In the genomic region with DNA sequence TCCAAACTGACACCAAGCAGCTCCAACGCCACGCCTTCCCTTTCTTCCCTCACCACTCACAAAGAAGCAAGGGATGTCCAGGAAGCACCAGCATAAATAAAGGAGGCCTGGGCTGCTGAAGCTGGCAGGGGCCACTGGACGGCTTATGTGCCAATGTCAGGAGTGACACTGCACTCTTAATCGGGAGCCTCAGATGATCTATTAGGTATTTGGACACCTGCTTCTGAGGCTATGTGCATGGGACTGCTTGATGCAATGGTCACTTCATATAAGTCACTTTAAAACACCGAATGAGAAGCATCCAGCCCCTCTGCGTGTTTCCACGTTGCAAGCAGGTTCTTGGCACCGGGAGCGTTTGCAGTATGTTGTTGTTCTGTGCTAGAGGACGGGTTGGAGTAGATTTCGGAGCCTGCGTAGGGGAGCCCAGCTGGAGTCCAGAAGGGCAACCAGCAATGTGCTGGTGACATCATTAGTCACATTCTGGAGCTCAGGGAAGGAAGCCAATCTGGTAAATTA, we compare ENCODE assay signal across 9 mouse cellular contexts.
A peak's percentile ranks its signal among the peaks of the same experiment; 100 is the strongest.
DNase-seq lines count a peak whose midpoint lies in the region; ATAC-seq and TF ChIP-seq lines count a peak whose summit lies in the region.
"Had no signal": no experiment of that assay in that cellular context is flagged by ENCODE, and none has a peak within 500 bp of the region (broad histone marks: within the 10 kb centered on the region; RNA-seq: fewer than 3 reads in every experiment).

No protein-coding gene starts in this region.

- no peaks in the 10 kb centered on the region for H3K4me1 ChIP-seq in embryonic facial prominence, embryonic 14.5 days (ENCODE audit: control insufficient read depth, insufficient read depth, low read length)
- no peaks in the 10 kb centered on the region for H3K4me1 ChIP-seq in embryonic facial prominence, embryonic 10.5 days
- H3K4me1 ChIP-seq in hindbrain, postnatal 0 days (ENCODE audit: insufficient read depth, low read length): no peaks in the 10 kb centered on the region
- H3K4me1 ChIP-seq in heart, embryonic 11.5 days (ENCODE audit: control insufficient read depth, insufficient read depth, low read length): no peaks in the 10 kb centered on the region

- H3K4me2 ChIP-seq in embryonic facial prominence, embryonic 14.5 days (ENCODE audit: low read depth, low read length): no peak overlapping the region
- peak overlapping the region; percentile 29 for H3K4me2 ChIP-seq in hindbrain, postnatal 0 days (ENCODE audit: low read depth, low read length)
- no peak overlapping the region for H3K4me2 ChIP-seq in heart, embryonic 11.5 days
- H3K4me2 ChIP-seq: limb, embryonic 13.5 days had no signal

- no peaks in the 10 kb centered on the region for H3K36me3 ChIP-seq in embryonic facial prominence, embryonic 14.5 days (ENCODE audit: control insufficient read depth, insufficient read depth, low read length)
- no peaks in the 10 kb centered on the region for H3K36me3 ChIP-seq in embryonic facial prominence, embryonic 10.5 days (replicated peaks)
- H3K36me3 ChIP-seq in hindbrain, postnatal 0 days (ENCODE audit: insufficient read depth, low read length): no peaks in the 10 kb centered on the region
- H3K36me3 ChIP-seq in heart, embryonic 11.5 days (ENCODE audit: control insufficient read depth, insufficient read depth, low read length): no peaks in the 10 kb centered on the region
- H3K36me3 ChIP-seq: limb, embryonic 13.5 days had no signal

- DNase-seq in embryonic facial prominence, embryonic 14.5 days (ENCODE audit: low spot score): peak; percentile 24
- DNase-seq in embryonic facial prominence, embryonic 10.5 days (ENCODE audit: low spot score): no peak
- DNase-seq in MN1 (ENCODE audit: low spot score): peak; percentile 51
- peak; percentile 67 for DNase-seq in hindbrain, postnatal 0 days (ENCODE audit: low spot score)
- DNase-seq in left cerebral cortex, postnatal 4 days: peak; percentile 78
- no peak for DNase-seq in embryo, embryonic 9.5 days (ENCODE audit: extremely low spot score)
- no peak for DNase-seq in thymus, postnatal 0 days (ENCODE audit: low spot score)

- H3K4me3 ChIP-seq in embryonic facial prominence, embryonic 14.5 days (ENCODE audit: low read depth, low read length): no peak overlapping the region
- no peak overlapping the region for H3K4me3 ChIP-seq in embryonic facial prominence, embryonic 10.5 days
- H3K4me3 ChIP-seq in hindbrain, postnatal 0 days (ENCODE audit: low read length): no peak overlapping the region
- no peak overlapping the region for H3K4me3 ChIP-seq in heart, embryonic 11.5 days (ENCODE audit: low read depth, low read length)
- H3K4me3 ChIP-seq: limb, embryonic 13.5 days had no signal

- no peak overlapping the region for H3K9ac ChIP-seq in embryonic facial prominence, embryonic 14.5 days (ENCODE audit: low read depth, low read length)
- no peak overlapping the region for H3K9ac ChIP-seq in hindbrain, postnatal 0 days (replicated peaks; ENCODE audit: low read length)
- H3K9ac ChIP-seq in heart, embryonic 11.5 days (ENCODE audit: low read depth, low read length): no peak overlapping the region
- H3K9ac ChIP-seq: limb, embryonic 13.5 days had no signal

- no peaks in the 10 kb centered on the region for H3K27me3 ChIP-seq in embryonic facial prominence, embryonic 14.5 days (replicated peaks; ENCODE audit: control insufficient read depth, insufficient read depth, low read length)
- no peaks in the 10 kb centered on the region for H3K27me3 ChIP-seq in embryonic facial prominence, embryonic 10.5 days (replicated peaks; ENCODE audit: low read depth, poor library complexity, severe bottlenecking)
- no peaks in the 10 kb centered on the region for H3K27me3 ChIP-seq in hindbrain, postnatal 0 days (ENCODE audit: insufficient read depth, low read length)
- no peaks in the 10 kb centered on the region for H3K27me3 ChIP-seq in heart, embryonic 11.5 days (ENCODE audit: control insufficient read depth, insufficient read depth, low read length)
- H3K27me3 ChIP-seq: limb, embryonic 13.5 days had no signal

- no peak for ATAC-seq in embryonic facial prominence, embryonic 14.5 days (ENCODE audit: low read depth)
- ATAC-seq in hindbrain, postnatal 0 days: peak; percentile 84
- no peak for ATAC-seq in heart, embryonic 11.5 days (replicated peaks; ENCODE audit: insufficient number of reproducible peaks, low FRiP score, low TSS enrichment)

- WGBS in embryonic facial prominence, embryonic 14.5 days: 67% methylated on average over 12 of the region's 12 CpGs
- 84% methylated on average over 12 of the region's 12 CpGs for WGBS in embryonic facial prominence, embryonic 10.5 days
- WGBS in hindbrain, postnatal 0 days: 35% methylated on average over 12 of the region's 12 CpGs
- WGBS in heart, embryonic 11.5 days (ENCODE audit: insufficient replicate concordance): 73% methylated on average over 12 of the region's 12 CpGs

- no peak for TF ChIP-seq CTCF in hindbrain, postnatal 0 days (IDR thresholded peaks at IDR 0.05; ENCODE audit: low read depth)

- H3K9me3 ChIP-seq in embryonic facial prominence, embryonic 14.5 days (ENCODE audit: control insufficient read depth, low read length): no peaks in the 10 kb centered on the region
- H3K9me3 ChIP-seq in embryonic facial prominence, embryonic 10.5 days: no peaks in the 10 kb centered on the region
- no peaks in the 10 kb centered on the region for H3K9me3 ChIP-seq in hindbrain, postnatal 0 days (ENCODE audit: low read length)
- no peaks in the 10 kb centered on the region for H3K9me3 ChIP-seq in heart, embryonic 11.5 days (replicated peaks; ENCODE audit: control insufficient read depth, low read length)
- H3K9me3 ChIP-seq: limb, embryonic 13.5 days had no signal

- intact Hi-C loops in left cerebral cortex, postnatal 4 days (cut with DNase I): no loop called here

- H3K27ac ChIP-seq in embryonic facial prominence, embryonic 14.5 days (replicated peaks; ENCODE audit: low read depth, low read length): no peak overlapping the region
- no peak overlapping the region for H3K27ac ChIP-seq in embryonic facial prominence, embryonic 10.5 days (replicated peaks)
- peak overlapping the region; percentile 54 for H3K27ac ChIP-seq in hindbrain, postnatal 0 days
- no peak overlapping the region for H3K27ac ChIP-seq in heart, embryonic 11.5 days (ENCODE audit: low read depth, low read length)
- H3K27ac ChIP-seq: limb, embryonic 13.5 days had no signal

Comparison
In these comparisons a context has a peak if more than half of its experiments do, and no peak if none do; other contexts are left out.
1. DNase-seq: peak in embryonic facial prominence, embryonic 14.5 days (single experiment), MN1 (single experiment), hindbrain, postnatal 0 days (single experiment) and left cerebral cortex, postnatal 4 days (single experiment); none in embryonic facial prominence, embryonic 10.5 days (single experiment), embryo, embryonic 9.5 days (single experiment) and thymus, postnatal 0 days (single experiment).